27 mouse cellular contexts compared by ENCODE assay signal in genomic region chr2:137635019-137635621, GRCm38 (mm10).
A peak's percentile ranks its signal among the peaks of the same experiment; 100 is the strongest.
DNase-seq lines count a peak whose midpoint lies in the region; ATAC-seq and TF ChIP-seq lines count a peak whose summit lies in the region.
"Had no signal": no experiment of that assay in that cellular context is flagged by ENCODE, and none has a peak within 500 bp of the region (broad histone marks: within the 10 kb centered on the region; RNA-seq: fewer than 3 reads in every experiment).

No protein-coding gene starts in this region.

- H3K9ac ChIP-seq in heart, embryonic 16.5 days (ENCODE audit: low read length): no peak overlapping the region
- H3K9ac ChIP-seq in kidney, embryonic 16.5 days (replicated peaks; ENCODE audit: low read length): no peak overlapping the region
- no peak overlapping the region for H3K9ac ChIP-seq in lung, embryonic 15.5 days
- no peak overlapping the region for H3K9ac ChIP-seq in intestine, embryonic 15.5 days
- H3K9ac ChIP-seq: forebrain, embryonic 12.5 days; heart, embryonic 12.5 days; limb, embryonic 12.5 days; liver, embryonic 15.5 days; midbrain, embryonic 12.5 days; neural tube, embryonic 13.5 days had no signal

- 40% methylated on average over 4 of the region's 4 CpGs for whole genome bisulfite sequencing in heart, embryonic 16.5 days
- WGBS in kidney, embryonic 16.5 days: 53% methylated on average over 4 of the region's 4 CpGs
- 43% methylated on average over 4 of the region's 4 CpGs for WGBS in lung, embryonic 15.5 days
- WGBS in lung, adult 2 months: 63% methylated on average over 4 of the region's 4 CpGs
- 32% methylated on average over 4 of the region's 4 CpGs for WGBS in intestine, embryonic 15.5 days

- no peak overlapping the region; the same call in 1 of the 2 replicates for H3K27ac ChIP-seq in heart, embryonic 16.5 days (ENCODE audit: low read length)
- peak overlapping the region; percentile 63 for H3K27ac ChIP-seq in kidney, embryonic 16.5 days (ENCODE audit: low read length)
- peak overlapping the region; percentile 51; the same call in 1 of the 2 replicates for H3K27ac ChIP-seq in lung, embryonic 15.5 days
- peak overlapping the region; percentile 48; the same call in 1 of the 2 replicates for H3K27ac ChIP-seq in intestine, embryonic 15.5 days
- H3K27ac ChIP-seq: forebrain, embryonic 12.5 days; layer of hippocampus, adult 2 months; left cerebral cortex, adult 2 months; limb, embryonic 12.5 days; liver, embryonic 15.5 days; midbrain, embryonic 12.5 days; neural tube, embryonic 13.5 days had no signal

- peaks cover 3% of the 10 kb centered on the region; the same call in 1 of the 2 replicates for H3K4me1 ChIP-seq in heart, embryonic 16.5 days (ENCODE audit: control insufficient read depth, insufficient read depth, low read length)
- no peaks in the 10 kb centered on the region for H3K4me1 ChIP-seq in kidney, embryonic 16.5 days (ENCODE audit: insufficient read depth, low read length)
- H3K4me1 ChIP-seq in lung, embryonic 15.5 days: 0 out of 2 replicates have a peak, but pooled peaks cover 8% of the 10 kb centered on the region
- no peaks in the 10 kb centered on the region for H3K4me1 ChIP-seq in lung, adult 2 months (ENCODE audit: control insufficient read depth, insufficient read depth, low read length)
- H3K4me1 ChIP-seq in intestine, embryonic 15.5 days (replicated peaks): no peaks in the 10 kb centered on the region
- H3K4me1 ChIP-seq: forebrain, embryonic 12.5 days; heart, embryonic 12.5 days; liver, embryonic 15.5 days; megakaryocyte, embryonic 14.5 days; midbrain, embryonic 12.5 days; neural tube, embryonic 13.5 days had no signal

- TF ChIP-seq POLR2A in lung, adult 2 months (IDR thresholded peaks at IDR 0.05; ENCODE audit: borderline replicate concordance, extremely low read depth, low read depth, low read length): no peak

- no peaks in the 10 kb centered on the region for H3K9me3 ChIP-seq in heart, embryonic 16.5 days (replicated peaks; ENCODE audit: control insufficient read depth, low read length)
- no peaks in the 10 kb centered on the region for H3K9me3 ChIP-seq in kidney, embryonic 16.5 days (ENCODE audit: low read length)
- H3K9me3 ChIP-seq in lung, embryonic 15.5 days: no peaks in the 10 kb centered on the region
- H3K9me3 ChIP-seq in intestine, embryonic 15.5 days: no peaks in the 10 kb centered on the region
- H3K9me3 ChIP-seq: forebrain, embryonic 12.5 days; heart, embryonic 12.5 days; limb, embryonic 12.5 days; liver, embryonic 15.5 days; megakaryocyte, embryonic 14.5 days; midbrain, embryonic 12.5 days; neural tube, embryonic 13.5 days had no signal

- DNase-seq in heart, adult 18-20 months: no peak
- no peak for DNase-seq in kidney, adult 11 months
- DNase-seq in lung, adult 2 months: no peak
- DNase-seq: adrenal gland, adult 8-10 months; cerebellum, adult 2 months; cerebellum, postnatal 14 days; gastrocnemius, postnatal 14 days; kidney, adult 9 months; lung, postnatal 36 days; right cerebral cortex, postnatal 4 days; thymus, postnatal 25 days had no signal

- TF ChIP-seq CTCF in lung, adult 2 months (IDR thresholded peaks at IDR 0.05; ENCODE audit: insufficient read depth, low read length): no peak

- H3K27me3 ChIP-seq in heart, embryonic 16.5 days (ENCODE audit: control insufficient read depth, insufficient read depth, low read length): no peaks in the 10 kb centered on the region
- no peaks in the 10 kb centered on the region for H3K27me3 ChIP-seq in kidney, embryonic 16.5 days (ENCODE audit: insufficient read depth, low read length)
- no peaks in the 10 kb centered on the region for H3K27me3 ChIP-seq in lung, embryonic 15.5 days
- no peaks in the 10 kb centered on the region for H3K27me3 ChIP-seq in intestine, embryonic 15.5 days (replicated peaks)
- H3K27me3 ChIP-seq: forebrain, embryonic 12.5 days; heart, embryonic 12.5 days; limb, embryonic 12.5 days; liver, embryonic 15.5 days; megakaryocyte, embryonic 14.5 days; midbrain, embryonic 12.5 days; neural tube, embryonic 13.5 days had no signal

- no peak overlapping the region for H3K4me2 ChIP-seq in heart, embryonic 16.5 days (ENCODE audit: low read depth, low read length)
- H3K4me2 ChIP-seq in kidney, embryonic 16.5 days (replicated peaks; ENCODE audit: low read depth, low read length): no peak overlapping the region
- no peak overlapping the region for H3K4me2 ChIP-seq in lung, embryonic 15.5 days
- H3K4me2 ChIP-seq in intestine, embryonic 15.5 days (replicated peaks): no peak overlapping the region
- H3K4me2 ChIP-seq: forebrain, embryonic 12.5 days; heart, embryonic 12.5 days; limb, embryonic 12.5 days; liver, embryonic 15.5 days; midbrain, embryonic 12.5 days; neural tube, embryonic 13.5 days had no signal

- H3K4me3 ChIP-seq in heart, embryonic 16.5 days (ENCODE audit: low read length): no peak overlapping the region
- H3K4me3 ChIP-seq in kidney, embryonic 16.5 days (ENCODE audit: low read length): no peak overlapping the region
- H3K4me3 ChIP-seq in lung, embryonic 15.5 days: no peak overlapping the region
- no peak overlapping the region for H3K4me3 ChIP-seq in lung, adult 2 months (replicated peaks; ENCODE audit: extremely low read depth, low read depth, low read length)
- no peak overlapping the region for H3K4me3 ChIP-seq in intestine, embryonic 15.5 days (replicated peaks)
- H3K4me3 ChIP-seq: forebrain, embryonic 12.5 days; heart, embryonic 12.5 days; layer of hippocampus, adult 2 months; left cerebral cortex, adult 2 months; limb, embryonic 12.5 days; liver, embryonic 15.5 days; megakaryocyte, embryonic 14.5 days; midbrain, embryonic 12.5 days; neural tube, embryonic 13.5 days had no signal

- ATAC-seq in heart, embryonic 16.5 days (replicated peaks; ENCODE audit: extremely low read depth, insufficient read depth, low FRiP score): peak; percentile 37; the same call in 1 of the 2 replicates
- peak; percentile 78; the same call in 1 of the 2 replicates for ATAC-seq in kidney, embryonic 16.5 days (ENCODE audit: low FRiP score, low TSS enrichment)
- ATAC-seq in lung, embryonic 15.5 days (ENCODE audit: borderline replicate concordance, extremely low read depth, low FRiP score, low TSS enrichment): peak; percentile 75; the same call in 1 of the 2 replicates
- ATAC-seq in intestine, embryonic 15.5 days: peak; percentile 89
- no peak for ATAC-seq in frontal cortex, adult (ENCODE audit: low TSS enrichment)
- ATAC-seq: hindbrain, embryonic 16.5 days had no signal

- H3K36me3 ChIP-seq in heart, embryonic 16.5 days (ENCODE audit: control insufficient read depth, insufficient read depth): no peaks in the 10 kb centered on the region
- H3K36me3 ChIP-seq in kidney, embryonic 16.5 days (ENCODE audit: insufficient read depth, low read length): no peaks in the 10 kb centered on the region
- H3K36me3 ChIP-seq in lung, embryonic 15.5 days: no peaks in the 10 kb centered on the region
- no peaks in the 10 kb centered on the region for H3K36me3 ChIP-seq in intestine, embryonic 15.5 days
- H3K36me3 ChIP-seq: forebrain, embryonic 12.5 days; G1E; heart, embryonic 12.5 days; limb, embryonic 12.5 days; liver, embryonic 15.5 days; midbrain, embryonic 12.5 days; neural tube, embryonic 13.5 days had no signal
